Mouse (Mus musculus): ENCODE measurements at regions not wholly inside any gene's neighbourhood (a gene's known extent, or its start where the extent isn't known, plus 50 kb on each side); places are given as distances from the start of the nearest gene placed in this dataset.

- DNase-seq (ENCODE audit: low spot score in 2 of 2): no peak
Observed at GRCm38 (mm10) chr2:8296001-8296400, 786.6 kb upstream of the Celf2 start.

- no peak for DNase-seq (ENCODE audit: low spot score in 2 of 2)
Observed at GRCm38 (mm10) chr2:8291357-8291756, 782.0 kb upstream of the Celf2 start.

- DNase-seq (ENCODE audit: low spot score in 2 of 2): no peak
Observed at GRCm38 (mm10) chr2:8287403-8287802, 778.0 kb upstream of the Celf2 start.

- no peak for DNase-seq (ENCODE audit: low spot score in 2 of 2)
Observed at GRCm38 (mm10) chr2:8276127-8276773, 766.9 kb upstream of the Celf2 start.

Data from layer of hippocampus, adult 8-10 months (tissue).